22 mouse cellular contexts compared by ENCODE assay signal in genomic region chr4:101430000-101430399, GRCm38 (mm10).
"Had no signal": no experiment of that assay in that cellular context is flagged by ENCODE, and none has a peak within 500 bp of the region (broad histone marks: within the 10 kb centered on the region; RNA-seq: fewer than 3 reads in every experiment).

No protein-coding gene starts in this region.

- H3K4me2 ChIP-seq: intestine, embryonic 15.5 days; limb, embryonic 13.5 days; liver, embryonic 13.5 days; lung, embryonic 15.5 days; midbrain, embryonic 13.5 days; neural tube, embryonic 13.5 days; stomach, embryonic 15.5 days had no signal

- H3K9me3 ChIP-seq: intestine, embryonic 15.5 days; limb, embryonic 10.5 days; limb, embryonic 13.5 days; liver, embryonic 13.5 days; lung, embryonic 15.5 days; megakaryocyte, embryonic 14.5 days; midbrain, embryonic 10.5 days; midbrain, embryonic 13.5 days; neural tube, embryonic 13.5 days; stomach, embryonic 15.5 days had no signal

- H3K4me1 ChIP-seq: intestine, embryonic 15.5 days; midbrain, embryonic 10.5 days; midbrain, embryonic 13.5 days; neural tube, embryonic 13.5 days; stomach, embryonic 15.5 days had no signal

- H3K27ac ChIP-seq: intestine, embryonic 15.5 days; limb, embryonic 10.5 days; limb, embryonic 13.5 days; liver, embryonic 13.5 days; lung, embryonic 15.5 days; midbrain, embryonic 10.5 days; midbrain, embryonic 13.5 days; neural tube, embryonic 13.5 days; stomach, embryonic 15.5 days had no signal

- H3K9ac ChIP-seq: intestine, embryonic 15.5 days; limb, embryonic 13.5 days; liver, embryonic 13.5 days; lung, embryonic 15.5 days; midbrain, embryonic 13.5 days; neural tube, embryonic 13.5 days; stomach, embryonic 15.5 days had no signal

- DNase-seq: liver, embryonic 13.5 days; lung, adult 18-20 months; lung, postnatal 10 days; lung, postnatal 36 days; retina, postnatal 1 day; right cerebral cortex, postnatal 25 days; spleen, adult 18-20 months; thymus, adult 2 months; thymus, postnatal 14 days; thymus, postnatal 4 days had no signal

- H3K36me3 ChIP-seq: intestine, embryonic 15.5 days; liver, embryonic 13.5 days; lung, embryonic 15.5 days; neural tube, embryonic 13.5 days; stomach, embryonic 15.5 days had no signal

- H3K4me3 ChIP-seq: intestine, embryonic 15.5 days; limb, embryonic 10.5 days; limb, embryonic 13.5 days; liver, embryonic 13.5 days; lung, embryonic 15.5 days; megakaryocyte, embryonic 14.5 days; midbrain, embryonic 10.5 days; midbrain, embryonic 13.5 days; myocyte; neural tube, embryonic 13.5 days; stomach, embryonic 15.5 days had no signal

- ATAC-seq: hindbrain, embryonic 16.5 days; intestine, embryonic 15.5 days; midbrain, embryonic 13.5 days; midbrain, embryonic 16.5 days had no signal

- H3K27me3 ChIP-seq: intestine, embryonic 15.5 days; limb, embryonic 13.5 days; liver, embryonic 13.5 days; lung, embryonic 15.5 days; megakaryocyte, embryonic 14.5 days; midbrain, embryonic 13.5 days; neural tube, embryonic 13.5 days; stomach, embryonic 15.5 days had no signal
